Mouse (Mus musculus): ENCODE measurements around the gene L3mbtl1. TPM values are rescaled to one million over a fixed set of nuclear protein-coding genes. Genes with fewer than 3 reads are reported as not detected.

L3mbtl1 gene
- polyA plus RNA-seq, 1 experiment from 2014 or later, result 0.09 TPM

- WGBS, result 25% methylated on average over 18 of the region's 18 CpGs
- Histone ChIP-seq H3K4me3 (ENCODE audit: low read length) (peak overlapping the region; percentile 4; the same call in 1 of the 2 replicates), H3K27me3 (ENCODE audit: control insufficient read depth, insufficient read depth, low read depth, low read length) (no peaks in the 10 kb centered on the region)
These were observed 55.4 kb downstream of the L3mbtl1 start for GRCm38 (mm10) chr2:162998528-162999230.

GRCm38 (mm10) chr2:162999744-163000143 lies 56.5 kb downstream of the L3mbtl1 start:
- no peak overlapping the region for H3K4me2 ChIP-seq (ENCODE audit: low read depth, low read length)
- no peaks in the 10 kb centered on the region for H3K4me1 ChIP-seq (replicated peaks; ENCODE audit: control insufficient read depth, insufficient read depth, low read length)
- H3K27me3 ChIP-seq (ENCODE audit: control insufficient read depth, insufficient read depth, low read depth, low read length), result no peaks in the 10 kb centered on the region
- no peak for ATAC-seq (ENCODE audit: low read depth)
- no peak overlapping the region for H3K4me3 ChIP-seq (ENCODE audit: low read length)
- WGBS, result 26% methylated on average over 3 of the region's 3 CpGs
- no peak overlapping the region for H3K9ac ChIP-seq (ENCODE audit: low read length)
- H3K36me3 ChIP-seq (ENCODE audit: control insufficient read depth, insufficient read depth, low read length), result no peaks in the 10 kb centered on the region
- no peaks in the 10 kb centered on the region for H3K9me3 ChIP-seq (ENCODE audit: control insufficient read depth, low read length)
- no peak overlapping the region for H3K27ac ChIP-seq (ENCODE audit: low read length)

More at GRCm38 (mm10) chr2:162998528-162999230, 55.4 kb downstream of the L3mbtl1 start:
- no peak overlapping the region for H3K9ac ChIP-seq (ENCODE audit: low read length)
- no peaks in the 10 kb centered on the region for H3K36me3 ChIP-seq (ENCODE audit: control insufficient read depth, insufficient read depth, low read length)
- H3K27ac ChIP-seq (ENCODE audit: low read length), result no peak overlapping the region
- peak overlapping the region; percentile 31 for H3K4me2 ChIP-seq (ENCODE audit: low read depth, low read length)
- no peaks in the 10 kb centered on the region for H3K9me3 ChIP-seq (ENCODE audit: control insufficient read depth, low read length)
- ATAC-seq (ENCODE audit: low read depth), result peak; percentile 79
- H3K4me1 ChIP-seq (replicated peaks; ENCODE audit: control insufficient read depth, insufficient read depth, low read length), result no peaks in the 10 kb centered on the region

- H3K27ac ChIP-seq (ENCODE audit: low read length), result no peak overlapping the region
- ATAC-seq (ENCODE audit: low read depth), result no peak
- no peaks in the 10 kb centered on the region for H3K9me3 ChIP-seq (ENCODE audit: control insufficient read depth, low read length)
- no peak overlapping the region for H3K4me3 ChIP-seq (ENCODE audit: low read length)
- no peak overlapping the region for H3K9ac ChIP-seq (ENCODE audit: low read length)
- H3K4me1 ChIP-seq (replicated peaks; ENCODE audit: control insufficient read depth, insufficient read depth, low read length), result no peaks in the 10 kb centered on the region
- no peak overlapping the region for H3K4me2 ChIP-seq (ENCODE audit: low read depth, low read length)
- no peaks in the 10 kb centered on the region for H3K36me3 ChIP-seq (ENCODE audit: control insufficient read depth, insufficient read depth, low read length)
- H3K27me3 ChIP-seq (ENCODE audit: control insufficient read depth, insufficient read depth, low read depth, low read length), result no peaks in the 10 kb centered on the region
- 97% methylated on average over 1 of the region's 1 CpGs for WGBS
These were observed 57.8 kb downstream of the L3mbtl1 start for GRCm38 (mm10) chr2:163001071-163001470.

GRCm38 (mm10) chr2:163007299-163007698 lies 64.0 kb downstream of the L3mbtl1 start:
- ATAC-seq (ENCODE audit: low read depth), result no peak
- no peak overlapping the region for H3K27ac ChIP-seq (ENCODE audit: low read length)
- no peak overlapping the region for H3K4me3 ChIP-seq (ENCODE audit: low read length)
- no peaks in the 10 kb centered on the region for H3K4me1 ChIP-seq (replicated peaks; ENCODE audit: control insufficient read depth, insufficient read depth, low read length)
- H3K27me3 ChIP-seq (ENCODE audit: control insufficient read depth, insufficient read depth, low read depth, low read length), result no peaks in the 10 kb centered on the region
- 62% methylated on average over 4 of the region's 4 CpGs for WGBS
- no peak overlapping the region for H3K4me2 ChIP-seq (ENCODE audit: low read depth, low read length)
- no peaks in the 10 kb centered on the region for H3K9me3 ChIP-seq (ENCODE audit: control insufficient read depth, low read length)
- no peak overlapping the region for H3K9ac ChIP-seq (ENCODE audit: low read length)
- H3K36me3 ChIP-seq (ENCODE audit: control insufficient read depth, insufficient read depth, low read length), result no peaks in the 10 kb centered on the region

GRCm38 (mm10) chr2:163016916-163017743 lies 73.9 kb downstream of the L3mbtl1 start, which contains the start of gene Ift52:
Gene Ift52, plus strand, starts transcription at chr2:163017354.
- under 1% methylated on average over 57 of the region's 57 CpGs for WGBS
- Histone ChIP-seq H3K9me3 (ENCODE audit: control insufficient read depth, low read length) (no peaks in the 10 kb centered on the region), H3K9ac (ENCODE audit: low read length) (peak within 1 kb of the TSS; percentile 72), H3K27me3 (ENCODE audit: control insufficient read depth, insufficient read depth, low read depth, low read length) (no peaks in the 10 kb centered on the region), H3K4me2 (ENCODE audit: low read depth, low read length) (peak within 1 kb of the TSS; percentile 58), H3K4me1 (replicated peaks; ENCODE audit: control insufficient read depth, insufficient read depth, low read length) (peaks cover 4% of the 10 kb centered on the region; the same call in 1 of the 2 replicates), H3K36me3 (ENCODE audit: control insufficient read depth, insufficient read depth, low read length) (no peaks in the 10 kb centered on the region), H3K4me3 (ENCODE audit: low read length) (peak within 1 kb of the TSS; percentile 68), H3K27ac (ENCODE audit: low read length) (peak within 1 kb of the TSS; percentile 76)
- peak; percentile 97 for ATAC-seq (ENCODE audit: low read depth)

Other genes starting within 250 kb of the L3mbtl1 start
- gene Srsf6, start 11.9 kb upstream of the L3mbtl1 start, polyA plus RNA-seq (2015; fragmentation: Nextera tagmentation; extraction: Ambion mirVana), result 166 and 183 TPM in 2 replicates
- gene Sgk2, start 43.9 kb downstream of the L3mbtl1 start, polyA plus RNA-seq (2015; fragmentation: Nextera tagmentation; extraction: Ambion mirVana), result not detected in 2 replicates
- 49.8 and 50.6 TPM in 2 replicates for gene Ift52, start 73.9 kb downstream of the L3mbtl1 start, polyA plus RNA-seq (2015; fragmentation: Nextera tagmentation; extraction: Ambion mirVana)
- gene Mybl2, start 111.2 kb downstream of the L3mbtl1 start, polyA plus RNA-seq (2015; fragmentation: Nextera tagmentation; extraction: Ambion mirVana), result 23.4 and 25.6 TPM in 2 replicates
- gene Gtsf1l, start 144.4 kb downstream of the L3mbtl1 start, polyA plus RNA-seq (2015; fragmentation: Nextera tagmentation; extraction: Ambion mirVana), result 0.19 TPM in 1 of 2 replicates, not detected in the other